Mouse (Mus musculus): ENCODE data around the gene Nptx1.

DNA sequence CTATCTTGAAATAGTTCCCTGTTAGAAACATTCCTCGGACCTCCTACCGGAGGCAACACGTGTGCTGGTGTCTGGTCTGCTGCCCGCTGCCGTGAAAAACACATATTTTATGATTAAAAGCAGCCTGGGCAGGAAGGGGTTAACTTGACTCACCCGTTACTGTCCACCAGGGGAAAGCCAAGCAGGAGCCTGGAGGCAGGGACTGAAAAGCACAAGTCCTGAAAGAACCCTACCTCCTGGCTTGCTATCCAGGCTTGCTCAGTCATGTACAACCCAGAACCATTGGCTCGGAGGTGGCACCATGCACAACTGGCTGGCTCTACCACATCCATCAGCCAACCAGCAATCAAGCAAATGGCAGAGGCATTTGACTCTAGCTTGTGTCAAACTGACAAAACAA, 13.8 kb downstream of the Nptx1 start:
- 0 out of 2 replicates have a peak, but pooled peaks have one; percentile 3 for TF ChIP-seq CTCF (IDR thresholded peaks at IDR 0.05; ENCODE audit: borderline replicate concordance, extremely low read depth, insufficient read depth, insufficient read length)
- TF ChIP-seq POLR2A (IDR thresholded peaks at IDR 0.05; ENCODE audit: borderline replicate concordance, extremely low read depth, insufficient read depth, insufficient read length, poor library complexity, severe bottlenecking): no peak
